Mouse (Mus musculus): ENCODE measurements at regions not wholly inside any gene's neighbourhood (a gene's known extent, or its start where the extent isn't known, plus 50 kb on each side); places are given as distances from the start of the nearest gene placed in this dataset.
A peak's percentile ranks its signal among the peaks of the same experiment; 100 is the strongest.

GRCm38 (mm10) chr15:64446411-64447072, 371.0 kb upstream of the Gm21798 start:
- Histone ChIP-seq H3K79me2 (ENCODE audit: control insufficient read depth, insufficient read depth, low read length, poor library complexity) (no peaks in the 10 kb centered on the region), H3K9me3 (replicated peaks; ENCODE audit: insufficient read depth, low read length) (no peaks in the 10 kb centered on the region), H3K4me1 (ENCODE audit: control insufficient read depth in 1 of 2, insufficient read depth in 2 of 2, low read length in 2 of 2) (no peaks in the 10 kb centered on the region), H3K9ac (ENCODE audit: control insufficient read depth, low read depth, low read length, poor library complexity, severe bottlenecking) (no peak overlapping the region), H3K27me3 (ENCODE audit: control insufficient read depth in 1 of 2, insufficient read depth in 2 of 2, low read length in 2 of 2) (0 out of 4 replicates have a peak, but pooled peaks cover 0 to 1% of the 10 kb centered on the region in 2 experiments), H3K36me3 (ENCODE audit: control insufficient read depth in 1 of 2, insufficient read depth in 2 of 2, low read length in 2 of 2) (no peaks in the 10 kb centered on the region), H3K4me3 (ENCODE audit: control insufficient read depth in 1 of 2, insufficient read depth in 1 of 2, low read depth in 2 of 2, low read length in 2 of 2) (no peak overlapping the region), H3K27ac (ENCODE audit: control insufficient read depth, low read depth, low read length) (no peak overlapping the region)
- no peak for DNase-seq (ENCODE audit: low read depth, low spot score)
- TF ChIP-seq CHD2 (IDR thresholded peaks at IDR 0.05; ENCODE audit: low read length) (no peak), GATA1 (IDR thresholded peaks at IDR 0.05; ENCODE audit: low read depth, low read length) (no peak)

DNA sequence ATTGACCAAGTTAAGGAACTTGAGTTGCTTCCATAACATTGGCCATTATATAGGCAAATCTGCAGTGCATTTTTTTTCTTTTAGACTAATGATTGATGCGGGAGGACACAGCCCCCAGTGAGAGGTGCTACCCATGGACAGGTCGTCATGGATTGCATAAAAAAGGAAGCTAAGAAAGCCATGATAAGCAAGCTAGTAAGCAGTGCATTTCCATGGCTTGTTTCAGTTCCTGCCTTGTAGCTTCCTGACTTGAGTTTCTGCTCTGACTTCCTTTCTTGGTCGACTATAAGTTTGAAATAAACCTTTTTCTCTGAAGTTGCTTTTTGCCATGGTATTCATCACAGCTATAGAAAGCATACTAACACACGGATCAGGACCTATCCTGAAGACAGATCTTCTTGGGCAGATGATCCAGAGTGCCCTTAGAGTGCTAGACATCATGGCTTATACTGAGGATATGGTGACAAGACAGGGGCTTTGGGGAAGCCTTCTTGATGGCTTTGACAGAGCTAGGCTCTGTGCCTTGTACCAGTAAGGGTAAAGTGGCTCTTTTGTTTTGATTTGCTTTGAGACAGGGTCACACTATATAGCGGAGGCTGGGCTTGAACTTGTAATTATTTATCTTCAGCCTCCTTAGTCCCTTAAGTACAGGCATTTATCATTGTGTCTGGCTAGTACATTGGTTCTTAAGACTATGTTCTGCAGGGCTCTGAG, 370.1 kb upstream of the Gm21798 start:
- no peaks in the 10 kb centered on the region for H3K9me3 ChIP-seq (replicated peaks; ENCODE audit: insufficient read depth, low read length)
- no peak overlapping the region for H3K27ac ChIP-seq (ENCODE audit: control insufficient read depth, low read depth, low read length)
- peak; percentile 11 for DNase-seq (ENCODE audit: low read depth, low spot score)
- H3K9ac ChIP-seq (ENCODE audit: control insufficient read depth, low read depth, low read length, poor library complexity, severe bottlenecking), result no peak overlapping the region
- no peak for TF ChIP-seq E2F4 (IDR thresholded peaks at IDR 0.05; ENCODE audit: borderline replicate concordance, low read depth, low read length)
- no peak for TF ChIP-seq POLR2AphosphoS2 (IDR thresholded peaks at IDR 0.05; ENCODE audit: low read length)
- TF ChIP-seq TAL1 (IDR thresholded peaks at IDR 0.05; ENCODE audit: low read length), result no peak
- TF ChIP-seq KAT2A (conservative IDR thresholded peaks at IDR 0.05; ENCODE audit: low read depth, low read length), result no peak
- TF ChIP-seq JUND (IDR thresholded peaks at IDR 0.05; ENCODE audit: low read depth, low read length), result no peak
- TF ChIP-seq CHD1 (IDR thresholded peaks at IDR 0.05; ENCODE audit: low read depth, low read length), result no peak
- no peak for TF ChIP-seq MYC (IDR thresholded peaks at IDR 0.05; ENCODE audit: low read depth, low read length)
- TF ChIP-seq GATA1 (IDR thresholded peaks at IDR 0.05; ENCODE audit: low read depth, low read length), result no peak
- no peak for TF ChIP-seq POLR2A (IDR thresholded peaks at IDR 0.05; ENCODE audit: control insufficient read depth in 1 of 2, insufficient read depth in 1 of 2, low read depth in 1 of 2, low read length in 2 of 2, poor library complexity in 1 of 2)
- no peak for TF ChIP-seq SIN3A (IDR thresholded peaks at IDR 0.05; ENCODE audit: low read length)
- TF ChIP-seq ELF1 (IDR thresholded peaks at IDR 0.05; ENCODE audit: low read depth, low read length), result no peak
- TF ChIP-seq EP300 (IDR thresholded peaks at IDR 0.05; ENCODE audit: low read depth in 1 of 2, low read length in 2 of 2), result no peak
- no peak for TF ChIP-seq SMC3 (IDR thresholded peaks at IDR 0.05; ENCODE audit: low read depth, low read length)
- no peak for TF ChIP-seq USF1 (IDR thresholded peaks at IDR 0.05; ENCODE audit: low read depth, low read length)
- no peak for TF ChIP-seq NELFE (IDR thresholded peaks at IDR 0.05; ENCODE audit: low read depth, low read length)
- no peak for TF ChIP-seq TBP (IDR thresholded peaks at IDR 0.05; ENCODE audit: low read depth, low read length)
- no peak for TF ChIP-seq USF2 (IDR thresholded peaks at IDR 0.05; ENCODE audit: borderline replicate concordance in 1 of 2, insufficient read depth in 1 of 2, low read depth in 1 of 2, low read length in 2 of 2)
- 0 out of 4 replicates have a peak, but pooled peaks cover 0 to 1% of the 10 kb centered on the region in 2 experiments for H3K27me3 ChIP-seq (ENCODE audit: control insufficient read depth in 1 of 2, insufficient read depth in 2 of 2, low read length in 2 of 2)
- no peaks in the 10 kb centered on the region for H3K4me1 ChIP-seq (ENCODE audit: control insufficient read depth in 1 of 2, insufficient read depth in 2 of 2, low read length in 2 of 2)
- no peak overlapping the region for H3K4me3 ChIP-seq (ENCODE audit: control insufficient read depth in 1 of 2, insufficient read depth in 1 of 2, low read depth in 2 of 2, low read length in 2 of 2)
- H3K36me3 ChIP-seq (ENCODE audit: control insufficient read depth in 1 of 2, insufficient read depth in 2 of 2, low read length in 2 of 2), result no peaks in the 10 kb centered on the region
- H3K79me2 ChIP-seq (ENCODE audit: control insufficient read depth, insufficient read depth, low read length, poor library complexity), result no peaks in the 10 kb centered on the region

Data from MEL (cell line).